Mouse (Mus musculus): ENCODE data around the gene Ksr2.

The Ksr2 gene

GRCm38 (mm10) chr5:117523010-117523409 lies 109.2 kb downstream of the Ksr2 start:
- no peak for DNase-seq (ENCODE audit: low spot score)

DNA sequence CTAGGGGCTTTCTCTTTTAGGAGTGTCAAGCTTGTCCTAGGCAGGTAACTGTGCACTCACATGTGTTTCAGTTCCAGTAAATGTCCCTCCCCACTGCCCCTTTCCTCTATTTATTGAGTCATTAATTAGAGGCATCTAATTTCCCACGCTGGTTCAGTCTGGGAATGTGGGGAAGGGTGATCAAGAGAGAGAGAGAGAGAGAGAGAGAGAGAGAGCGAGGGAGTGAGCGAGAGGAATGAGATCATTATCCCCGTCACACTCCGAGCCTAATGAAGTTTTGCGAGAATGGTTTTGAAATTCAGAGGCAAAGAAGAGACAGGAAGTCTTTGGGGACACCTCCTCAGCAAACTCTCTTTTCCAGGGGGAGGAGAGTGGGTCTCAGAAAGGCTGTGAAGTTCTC lies 117.2 kb downstream of the Ksr2 start:
- no peak for DNase-seq (ENCODE audit: low spot score)

DNA sequence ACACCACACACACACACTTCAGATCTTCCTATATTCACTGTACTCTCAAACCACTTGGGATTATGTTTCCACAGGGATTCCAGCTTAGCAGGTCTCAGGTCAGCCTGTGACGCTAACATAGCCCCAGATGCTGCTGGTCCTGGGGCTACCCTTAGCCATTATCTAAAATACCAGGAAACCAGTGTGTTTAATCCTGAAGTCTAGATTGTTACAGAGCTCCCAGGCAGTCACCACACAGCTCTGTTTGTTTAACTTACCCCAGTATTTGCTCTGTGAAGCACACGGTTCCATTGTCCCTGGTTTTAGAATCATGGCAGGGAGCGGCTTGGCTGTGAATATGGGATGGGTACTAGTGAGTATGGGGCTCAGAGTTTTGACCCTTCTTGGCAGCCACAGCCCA lies 125.4 kb downstream of the Ksr2 start:
- DNase-seq (ENCODE audit: low spot score) = no peak

GRCm38 (mm10) chr5:117541654-117542053 lies 127.9 kb downstream of the Ksr2 start:
- no peak for DNase-seq (ENCODE audit: low spot score)

DNA sequence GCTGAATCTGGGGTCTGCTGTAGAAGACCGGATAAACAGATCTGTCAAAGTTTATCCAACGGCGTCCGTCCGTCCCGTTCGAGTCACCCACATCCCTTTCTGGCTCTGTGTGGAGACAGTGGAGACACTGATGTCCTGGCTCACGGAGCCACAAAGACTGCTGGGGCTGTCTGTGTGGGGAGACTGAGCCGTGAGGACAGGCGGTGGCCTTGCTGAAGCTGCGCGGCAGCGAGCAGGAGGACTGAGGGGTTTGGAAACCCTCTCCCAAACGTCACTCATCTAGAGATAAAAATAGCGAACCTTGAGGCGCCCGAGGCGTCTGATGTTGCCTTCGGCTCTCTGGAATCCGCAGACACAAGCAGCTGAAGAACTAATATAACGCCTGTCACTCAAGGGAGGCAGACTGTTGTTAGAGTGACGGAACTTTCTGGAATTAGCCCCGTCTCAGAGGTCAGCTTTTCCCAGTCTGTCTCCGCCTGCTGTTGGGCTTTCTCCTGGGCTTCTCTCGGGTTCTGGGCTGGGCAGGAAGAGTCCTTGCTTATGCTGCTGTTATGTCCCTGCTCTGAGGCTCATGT lies 133.0 kb downstream of the Ksr2 start:
- DNase-seq (ENCODE audit: low spot score) = no peak

GRCm38 (mm10) chr5:117550992-117551391 lies 137.2 kb downstream of the Ksr2 start:
- DNase-seq (ENCODE audit: low spot score) = no peak

- no peak for DNase-seq (ENCODE audit: low spot score)
These were observed 138.3 kb downstream of the Ksr2 start for GRCm38 (mm10) chr5:117552096-117552495.

- DNase-seq (ENCODE audit: low spot score) = no peak
These were observed 140.7 kb downstream of the Ksr2 start for GRCm38 (mm10) chr5:117554505-117554904.

DNA sequence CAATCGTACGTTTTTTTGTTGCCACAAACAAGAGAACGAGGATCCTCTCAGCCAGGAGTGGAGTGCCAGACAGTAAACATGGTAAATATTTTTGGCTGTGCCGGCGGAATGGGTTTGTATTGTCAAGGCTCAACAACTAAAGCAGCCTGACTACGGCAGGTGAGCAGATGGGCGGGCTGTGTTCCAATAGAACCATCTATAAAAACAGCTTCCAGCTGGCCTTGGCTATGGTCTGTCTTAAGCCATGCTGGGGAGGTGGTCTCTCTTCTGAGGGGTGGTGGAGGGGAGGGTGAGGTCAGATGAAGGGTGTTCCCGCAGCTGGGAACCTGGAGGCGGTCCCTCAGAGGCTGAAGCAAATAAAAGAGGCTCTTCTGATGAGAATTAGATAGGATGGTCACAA lies 142.8 kb downstream of the Ksr2 start:
- no peak for DNase-seq (ENCODE audit: low spot score)

DNA sequence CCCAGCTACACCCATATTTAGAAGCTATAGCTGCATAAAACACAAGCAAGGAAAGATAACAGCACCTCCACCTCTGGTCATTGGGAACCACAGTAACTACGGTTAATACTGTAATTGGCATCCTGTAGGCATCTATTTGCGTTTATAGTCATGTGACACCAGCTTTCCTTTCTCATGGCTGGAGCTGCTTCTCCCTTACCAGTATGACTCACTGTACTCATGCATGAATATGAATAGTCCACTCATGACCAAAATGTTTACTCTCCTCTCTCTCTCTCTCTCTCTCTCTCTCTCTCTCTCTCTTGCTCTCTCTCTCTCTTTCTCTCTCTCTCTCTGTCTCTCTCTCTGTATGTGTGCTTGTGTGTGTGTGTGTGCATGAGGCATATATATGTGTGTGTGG lies 147.3 kb downstream of the Ksr2 start:
- no peak for DNase-seq (ENCODE audit: low spot score)

DNA sequence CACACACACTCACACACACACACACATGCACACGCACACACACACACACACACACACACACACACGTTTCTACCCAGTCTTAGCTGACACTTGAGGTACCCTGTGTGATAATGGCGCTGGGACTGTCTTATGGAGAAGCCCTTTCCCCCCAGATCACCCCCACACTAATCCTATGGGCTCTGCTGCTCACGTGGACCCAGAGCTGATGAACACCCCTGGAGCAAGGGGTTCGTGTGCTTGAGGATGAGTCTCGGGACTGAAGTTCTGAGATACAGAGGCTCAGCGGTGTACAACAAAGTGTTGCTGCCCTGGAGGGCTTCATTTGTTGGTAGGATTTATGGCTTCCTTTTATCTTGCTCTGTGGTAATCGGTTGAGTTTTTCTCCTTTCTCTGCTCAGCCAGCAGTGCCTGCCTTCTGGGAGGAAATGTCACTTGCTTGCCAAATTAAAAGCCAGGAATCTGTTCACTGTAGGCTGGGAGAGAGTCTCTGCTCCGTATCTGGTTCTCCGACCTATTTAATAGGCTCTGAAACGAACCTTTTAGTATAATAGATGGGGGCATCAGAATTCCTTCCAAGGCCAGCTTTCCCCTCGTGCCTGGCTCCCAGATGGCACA lies 152.4 kb downstream of the Ksr2 start:
- DNase-seq (ENCODE audit: low spot score) = no peak

DNA sequence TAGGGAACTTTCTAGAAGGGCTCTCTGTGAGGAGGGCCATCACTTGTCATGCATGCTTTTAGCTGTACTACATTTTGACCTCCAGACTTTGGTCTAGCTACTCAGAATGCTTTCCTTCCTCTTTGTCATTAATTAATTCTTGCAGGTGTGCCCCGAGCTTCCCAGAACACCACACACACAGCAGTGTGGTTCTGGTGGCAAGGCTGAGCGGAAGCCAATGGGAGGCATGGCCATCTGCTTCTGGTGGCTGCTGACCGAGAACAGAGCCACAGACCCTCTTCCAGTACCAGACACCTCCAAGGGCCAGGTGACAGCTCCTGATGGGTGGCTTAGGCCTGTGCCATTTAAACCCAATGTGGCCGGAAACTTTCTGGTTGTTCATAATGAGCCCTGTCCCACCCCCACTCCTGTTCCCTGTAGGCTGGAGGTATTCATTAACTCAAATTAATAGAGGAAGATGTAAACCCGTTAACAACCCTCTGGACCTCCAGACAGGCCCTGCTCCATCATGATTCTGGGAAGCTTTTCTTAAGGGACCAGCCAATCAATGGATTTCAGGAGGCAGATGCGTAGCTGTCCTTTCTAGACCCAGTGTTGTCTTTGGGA lies 155.5 kb downstream of the Ksr2 start:
- no peak for DNase-seq (ENCODE audit: low spot score)

DNA sequence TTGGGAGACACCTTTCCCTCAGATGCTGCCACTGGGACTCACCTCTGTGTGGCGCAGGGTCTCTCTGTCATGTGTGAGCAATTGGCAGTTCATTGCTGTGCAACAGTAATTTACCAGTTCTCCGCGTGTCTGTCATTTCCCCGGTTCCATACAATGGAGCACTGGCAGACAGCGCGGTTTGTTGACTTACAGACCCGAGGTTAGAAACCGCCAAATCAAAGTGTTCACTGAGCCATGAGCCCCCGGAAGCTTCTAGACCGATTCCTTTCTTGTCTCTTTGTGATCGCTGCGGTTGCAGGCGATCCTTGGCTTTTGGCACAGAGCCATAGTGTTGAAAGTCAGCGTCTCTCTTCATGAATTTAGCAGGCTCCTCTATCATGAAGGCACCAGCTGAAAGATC lies 158.6 kb downstream of the Ksr2 start:
- DNase-seq (ENCODE audit: low spot score) = no peak

- DNase-seq (ENCODE audit: low spot score) = no peak
These were observed 161.1 kb downstream of the Ksr2 start for GRCm38 (mm10) chr5:117574894-117575293.

DNA sequence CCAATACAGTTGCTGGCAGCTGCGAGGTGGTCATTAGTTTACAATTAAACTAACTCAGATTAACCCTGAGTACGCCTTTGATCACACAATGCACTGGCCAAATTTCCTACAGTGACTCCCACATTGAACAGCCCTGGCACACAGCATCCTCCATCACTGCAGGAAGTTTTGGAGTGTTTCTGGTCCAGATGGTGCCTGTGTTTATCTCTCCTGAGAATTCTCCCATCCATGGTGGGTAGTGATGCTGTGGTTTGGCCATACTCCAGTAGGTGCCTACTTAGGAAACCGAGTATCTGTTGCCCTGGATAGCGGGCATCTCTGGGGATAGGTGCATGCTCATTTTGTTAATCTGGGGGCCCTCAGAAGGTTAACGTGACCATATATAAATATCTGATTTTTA lies 163.8 kb downstream of the Ksr2 start:
- DNase-seq (ENCODE audit: low spot score) = no peak

DNA sequence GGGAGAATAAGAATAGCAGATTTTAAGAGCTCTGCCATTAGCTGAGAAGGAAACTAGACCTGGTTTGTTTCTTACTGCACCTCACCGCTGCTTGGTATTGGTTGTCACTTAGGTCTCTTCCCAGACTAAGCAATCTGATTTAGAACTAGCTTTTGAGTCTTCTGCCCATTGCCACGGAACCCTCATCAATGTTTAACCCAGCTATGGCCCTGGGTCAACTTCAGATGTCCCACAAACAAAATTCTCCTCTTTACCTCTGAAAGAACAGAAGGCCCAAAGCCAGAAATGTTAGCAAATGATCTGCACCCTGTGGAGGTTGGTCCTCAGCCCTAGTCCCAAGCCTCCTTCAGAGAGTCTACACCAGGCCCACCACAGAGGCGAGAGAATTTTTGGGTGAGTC lies 167.9 kb downstream of the Ksr2 start:
- no peak for DNase-seq (ENCODE audit: low spot score)

GRCm38 (mm10) chr5:117584428-117584827 lies 170.6 kb downstream of the Ksr2 start:
- no peak for DNase-seq (ENCODE audit: low spot score)

- no peak for DNase-seq (ENCODE audit: low spot score)
These were observed 175.5 kb downstream of the Ksr2 start for GRCm38 (mm10) chr5:117589266-117589665.

- no peak for DNase-seq (ENCODE audit: low spot score)
These were observed 179.5 kb downstream of the Ksr2 start for GRCm38 (mm10) chr5:117593273-117593672.

GRCm38 (mm10) chr5:117596803-117597202 lies 183.0 kb downstream of the Ksr2 start:
- DNase-seq (ENCODE audit: low spot score) = no peak

DNA sequence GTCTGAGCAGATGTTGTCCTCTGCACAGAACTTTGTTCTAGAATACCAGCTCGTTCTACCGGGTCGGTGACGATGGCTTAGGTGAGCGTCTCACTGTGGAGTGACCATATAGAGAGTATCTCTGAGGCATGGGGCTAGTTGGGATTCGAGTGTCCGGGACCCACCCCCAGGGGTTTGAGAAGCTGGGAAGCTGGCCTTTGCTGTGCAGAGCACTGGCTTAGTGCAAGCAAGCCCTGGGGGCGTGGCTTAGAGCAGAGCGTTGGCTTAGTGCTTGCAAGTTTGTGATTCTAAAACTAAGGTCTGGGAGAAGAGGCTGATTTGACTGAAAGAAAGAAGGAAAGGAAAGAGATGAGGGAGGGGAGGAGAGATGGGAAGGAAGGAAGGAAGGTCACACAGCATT lies 188.2 kb downstream of the Ksr2 start:
- DNase-seq (ENCODE audit: low spot score) = no peak

DNA sequence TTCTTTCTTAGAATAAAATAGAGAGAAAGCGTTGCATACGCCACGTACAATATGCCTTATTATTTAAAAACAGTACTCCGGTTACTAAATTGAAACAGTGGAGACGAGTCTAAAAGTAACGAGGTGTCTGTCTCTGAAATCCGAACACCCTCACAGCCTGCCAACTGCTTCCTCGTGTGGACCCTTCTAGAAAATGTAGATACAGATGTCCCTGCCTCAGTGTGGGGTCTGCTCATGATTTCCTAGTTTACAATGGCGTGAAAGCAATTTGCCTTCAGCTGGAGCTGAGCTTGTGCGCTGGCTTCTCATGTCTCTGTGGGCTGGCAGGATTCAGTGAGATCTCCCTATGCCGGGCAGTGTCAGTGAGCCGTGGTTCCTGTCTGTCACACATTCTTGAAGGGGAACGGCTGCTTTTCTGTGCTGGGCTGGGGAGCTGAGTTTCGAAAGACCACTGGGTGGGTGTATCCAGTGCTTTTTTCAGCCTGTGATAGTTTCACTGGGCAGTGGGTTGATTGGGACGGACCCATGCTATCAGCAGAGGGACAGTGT lies 194.0 kb downstream of the Ksr2 start:
- no peak for DNase-seq (ENCODE audit: low spot score)

GRCm38 (mm10) chr5:117614331-117615024 lies 200.7 kb downstream of the Ksr2 start:
- peak; percentile 46 for DNase-seq (ENCODE audit: low spot score)

Data from testis, postnatal 14 days (tissue).